Mouse (Mus musculus): ENCODE data around the gene Pkhd1. TPM values are rescaled to one million over a fixed set of nuclear protein-coding genes. Genes with fewer than 3 reads are reported as not detected.

The Pkhd1 gene
- polyA plus RNA-seq (2015; fragmentation: Nextera tagmentation; extraction: Ambion mirVana): 0.10 TPM in 1 of 2 replicates, not detected in the other

- H3K27ac ChIP-seq (ENCODE audit: low read length): no peak within 1 kb of the TSS
- H3K4me2 ChIP-seq (ENCODE audit: low read length): no peak within 1 kb of the TSS
- H3K4me1 ChIP-seq (ENCODE audit: control insufficient read depth, insufficient read depth, low read length): no peaks in the 10 kb centered on the region
- no peaks in the 10 kb centered on the region for H3K27me3 ChIP-seq (ENCODE audit: control insufficient read depth, insufficient read depth, low read depth, low read length)
- H3K9me3 ChIP-seq (replicated peaks; ENCODE audit: control insufficient read depth, low read length, poor library complexity, severe bottlenecking): no peaks in the 10 kb centered on the region
- WGBS: 80% methylated on average over 10 of the region's 10 CpGs
- ATAC-seq: no peak
- no peak within 1 kb of the TSS for H3K9ac ChIP-seq (ENCODE audit: low read depth, low read length)
- H3K36me3 ChIP-seq (ENCODE audit: control insufficient read depth, insufficient read depth, low read length): no peaks in the 10 kb centered on the region
- no peak within 1 kb of the TSS for H3K4me3 ChIP-seq (ENCODE audit: low read depth, low read length)
Observed at GRCm38 (mm10) chr1:20617849-20618530, at the start of gene Pkhd1. TSS of gene Pkhd1 (minus strand) at chr1:20618064.

DNA sequence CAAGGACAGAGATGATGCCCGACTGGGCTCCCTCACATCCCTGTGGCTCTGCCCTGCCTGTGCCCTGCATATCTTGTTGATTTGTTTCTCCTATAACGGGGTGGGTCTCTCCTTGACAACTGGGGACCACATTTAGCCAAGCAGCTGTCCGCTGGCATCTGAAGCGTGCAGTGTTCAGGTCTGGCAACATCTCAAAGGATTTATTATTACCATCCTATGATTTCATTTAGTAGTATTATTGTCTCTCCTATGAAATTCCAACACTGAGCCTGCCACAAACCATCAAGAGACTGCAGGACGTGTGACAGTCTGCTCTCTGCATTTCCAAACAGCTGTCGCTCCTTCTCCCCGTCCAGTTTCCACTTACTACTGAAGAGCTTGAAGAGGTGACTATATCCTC, 49.7 kb upstream of the Pkhd1 start:
- Histone ChIP-seq H3K4me3 (ENCODE audit: low read depth, low read length) (no peak overlapping the region), H3K4me2 (ENCODE audit: low read length) (no peak overlapping the region), H3K9ac (ENCODE audit: low read depth, low read length) (no peak overlapping the region), H3K27ac (ENCODE audit: low read length) (no peak overlapping the region), H3K9me3 (replicated peaks; ENCODE audit: control insufficient read depth, low read length, poor library complexity, severe bottlenecking) (no peaks in the 10 kb centered on the region), H3K27me3 (ENCODE audit: control insufficient read depth, insufficient read depth, low read depth, low read length) (no peaks in the 10 kb centered on the region), H3K4me1 (ENCODE audit: control insufficient read depth, insufficient read depth, low read length) (no peaks in the 10 kb centered on the region), H3K36me3 (ENCODE audit: control insufficient read depth, insufficient read depth, low read length) (no peaks in the 10 kb centered on the region)
- no peak for ATAC-seq
- 80% methylated on average over 7 of the region's 7 CpGs for WGBS

GRCm38 (mm10) chr1:20666233-20666632, 48.4 kb upstream of the Pkhd1 start:
- H3K27me3 ChIP-seq (ENCODE audit: control insufficient read depth, insufficient read depth, low read depth, low read length): no peaks in the 10 kb centered on the region
- H3K9me3 ChIP-seq (replicated peaks; ENCODE audit: control insufficient read depth, low read length, poor library complexity, severe bottlenecking): no peaks in the 10 kb centered on the region
- H3K4me3 ChIP-seq (ENCODE audit: low read depth, low read length): no peak overlapping the region
- no peak overlapping the region for H3K27ac ChIP-seq (ENCODE audit: low read length)
- ATAC-seq: no peak
- H3K9ac ChIP-seq (ENCODE audit: low read depth, low read length): no peak overlapping the region
- no peaks in the 10 kb centered on the region for H3K4me1 ChIP-seq (ENCODE audit: control insufficient read depth, insufficient read depth, low read length)
- H3K36me3 ChIP-seq (ENCODE audit: control insufficient read depth, insufficient read depth, low read length): no peaks in the 10 kb centered on the region
- no peak overlapping the region for H3K4me2 ChIP-seq (ENCODE audit: low read length)
- WGBS: 87% methylated on average over 2 of the region's 2 CpGs

- no peak overlapping the region for H3K4me2 ChIP-seq (ENCODE audit: low read length)
- 86% methylated on average over 5 of the region's 5 CpGs for WGBS
- no peak overlapping the region for H3K27ac ChIP-seq (ENCODE audit: low read length)
- no peak overlapping the region for H3K4me3 ChIP-seq (ENCODE audit: low read depth, low read length)
- no peaks in the 10 kb centered on the region for H3K4me1 ChIP-seq (ENCODE audit: control insufficient read depth, insufficient read depth, low read length)
- no peak overlapping the region for H3K9ac ChIP-seq (ENCODE audit: low read depth, low read length)
- no peak for ATAC-seq
- no peaks in the 10 kb centered on the region for H3K36me3 ChIP-seq (ENCODE audit: control insufficient read depth, insufficient read depth, low read length)
- H3K27me3 ChIP-seq (ENCODE audit: control insufficient read depth, insufficient read depth, low read depth, low read length): no peaks in the 10 kb centered on the region
- H3K9me3 ChIP-seq (replicated peaks; ENCODE audit: control insufficient read depth, low read length, poor library complexity, severe bottlenecking): no peaks in the 10 kb centered on the region
Observed at GRCm38 (mm10) chr1:20655085-20655484, 37.2 kb upstream of the Pkhd1 start.

GRCm38 (mm10) chr1:20653513-20654506, 35.9 kb upstream of the Pkhd1 start:
- WGBS: 72% methylated on average over 6 of the region's 6 CpGs
- Histone ChIP-seq H3K9me3 (replicated peaks; ENCODE audit: control insufficient read depth, low read length, poor library complexity, severe bottlenecking) (no peaks in the 10 kb centered on the region), H3K27me3 (ENCODE audit: control insufficient read depth, insufficient read depth, low read depth, low read length) (no peaks in the 10 kb centered on the region), H3K36me3 (ENCODE audit: control insufficient read depth, insufficient read depth, low read length) (no peaks in the 10 kb centered on the region), H3K9ac (ENCODE audit: low read depth, low read length) (no peak overlapping the region), H3K4me2 (ENCODE audit: low read length) (no peak overlapping the region), H3K27ac (ENCODE audit: low read length) (no peak overlapping the region), H3K4me3 (ENCODE audit: low read depth, low read length) (no peak overlapping the region), H3K4me1 (ENCODE audit: control insufficient read depth, insufficient read depth, low read length) (no peaks in the 10 kb centered on the region)
- no peak for ATAC-seq

- no peak overlapping the region for H3K9ac ChIP-seq (ENCODE audit: low read depth, low read length)
- no peak overlapping the region for H3K4me2 ChIP-seq (ENCODE audit: low read length)
- no peaks in the 10 kb centered on the region for H3K36me3 ChIP-seq (ENCODE audit: control insufficient read depth, insufficient read depth, low read length)
- H3K9me3 ChIP-seq (replicated peaks; ENCODE audit: control insufficient read depth, low read length, poor library complexity, severe bottlenecking): no peaks in the 10 kb centered on the region
- no peaks in the 10 kb centered on the region for H3K4me1 ChIP-seq (ENCODE audit: control insufficient read depth, insufficient read depth, low read length)
- no peaks in the 10 kb centered on the region for H3K27me3 ChIP-seq (ENCODE audit: control insufficient read depth, insufficient read depth, low read depth, low read length)
- ATAC-seq: no peak
- WGBS: 94% methylated on average over 2 of the region's 2 CpGs
- no peak overlapping the region for H3K4me3 ChIP-seq (ENCODE audit: low read depth, low read length)
- H3K27ac ChIP-seq (ENCODE audit: low read length): no peak overlapping the region
Observed at GRCm38 (mm10) chr1:20634856-20635255, 17.0 kb upstream of the Pkhd1 start.

DNA sequence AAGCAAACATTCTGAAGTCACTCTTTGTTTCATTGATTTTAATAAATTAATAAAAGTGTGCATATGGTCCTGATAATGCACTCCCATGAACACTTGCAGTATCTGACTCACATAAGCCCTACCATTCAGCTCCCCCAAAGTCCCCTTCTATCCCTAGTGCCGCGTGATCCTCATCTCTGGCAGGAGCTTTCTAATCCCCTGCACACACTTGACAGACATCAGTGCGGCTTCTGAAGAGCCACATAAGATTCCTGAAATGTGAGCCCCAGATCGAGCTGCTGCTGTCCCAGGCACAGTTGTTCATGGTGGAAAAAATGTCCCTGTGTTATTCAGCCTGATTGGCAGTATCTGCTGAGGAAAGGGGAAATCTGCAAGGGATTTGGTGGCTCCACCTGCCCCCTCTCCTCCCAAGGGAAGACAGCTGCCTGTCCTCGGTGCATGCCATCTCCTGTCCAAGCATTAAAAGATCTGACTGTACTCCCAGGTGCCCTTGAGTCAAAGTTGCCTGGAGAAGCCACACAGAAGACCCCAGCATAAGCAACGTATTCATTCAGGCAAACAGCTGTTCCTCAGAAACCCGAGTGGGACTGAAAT, 15.5 kb upstream of the Pkhd1 start:
- no peak for ATAC-seq
- Histone ChIP-seq H3K4me3 (ENCODE audit: low read depth, low read length) (no peak overlapping the region), H3K27ac (ENCODE audit: low read length) (no peak overlapping the region), H3K9me3 (replicated peaks; ENCODE audit: control insufficient read depth, low read length, poor library complexity, severe bottlenecking) (no peaks in the 10 kb centered on the region), H3K4me1 (ENCODE audit: control insufficient read depth, insufficient read depth, low read length) (no peaks in the 10 kb centered on the region), H3K27me3 (ENCODE audit: control insufficient read depth, insufficient read depth, low read depth, low read length) (no peaks in the 10 kb centered on the region), H3K4me2 (ENCODE audit: low read length) (no peak overlapping the region), H3K36me3 (ENCODE audit: control insufficient read depth, insufficient read depth, low read length) (no peaks in the 10 kb centered on the region), H3K9ac (ENCODE audit: low read depth, low read length) (no peak overlapping the region)
- WGBS: 75% methylated on average over 7 of the region's 7 CpGs

DNA sequence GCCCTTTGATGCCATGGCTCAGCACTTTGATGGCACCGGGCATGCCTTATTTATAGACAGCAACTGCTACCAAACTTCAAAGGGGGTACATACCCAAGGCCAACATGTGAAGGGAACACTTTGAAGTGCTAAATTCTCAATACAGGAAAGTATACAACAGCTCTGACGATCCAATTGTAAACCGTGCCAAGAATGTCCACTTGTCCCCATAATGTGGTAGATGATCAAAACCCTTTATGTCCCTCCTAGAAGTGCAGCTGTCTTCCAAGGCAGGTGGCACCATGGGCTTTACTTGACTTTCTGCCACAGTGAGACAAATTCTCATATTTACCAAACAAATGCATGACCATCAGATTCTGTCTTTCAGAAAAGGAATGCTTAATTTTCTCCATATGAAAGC, 6.7 kb upstream of the Pkhd1 start:
- Histone ChIP-seq H3K9ac (ENCODE audit: low read depth, low read length) (no peak overlapping the region), H3K27me3 (ENCODE audit: control insufficient read depth, insufficient read depth, low read depth, low read length) (no peaks in the 10 kb centered on the region), H3K4me1 (ENCODE audit: control insufficient read depth, insufficient read depth, low read length) (no peaks in the 10 kb centered on the region), H3K4me3 (ENCODE audit: low read depth, low read length) (no peak overlapping the region), H3K9me3 (replicated peaks; ENCODE audit: control insufficient read depth, low read length, poor library complexity, severe bottlenecking) (no peaks in the 10 kb centered on the region; the same call in 1 of the 2 replicates), H3K36me3 (ENCODE audit: control insufficient read depth, insufficient read depth, low read length) (no peaks in the 10 kb centered on the region), H3K27ac (ENCODE audit: low read length) (no peak overlapping the region), H3K4me2 (ENCODE audit: low read length) (no peak overlapping the region)
- no peak for ATAC-seq
- WGBS: 91% methylated on average over 3 of the region's 3 CpGs

Measured in midbrain, embryonic 16.5 days (tissue).